Mouse (Mus musculus) small intestine, adult 2 months (tissue): Measurements from ENCODE around the gene Stim1. TPM values are rescaled to one million over a fixed set of nuclear protein-coding genes. Genes with fewer than 3 reads are reported as not detected.

Experiments used
- H3K27ac ChIP-seq: fragments of 200-500 bp; 2 replicates; pipeline ENCODE4 v1.5.1; 2012; ENCODE audit warnings: low read depth, low read length, control low read depth, inconsistent platforms; ENCODE audit not compliant: insufficient read depth
- H3K27me3 ChIP-seq: fragments of 200-500 bp; 2 replicates; pipeline ENCODE4 v1.6.1; 2012; ENCODE audit warnings: mild to moderate bottlenecking, moderate library complexity, low read length, inconsistent platforms; ENCODE audit not compliant: control insufficient read depth, insufficient read depth
- H3K36me3 ChIP-seq: fragments of 200-500 bp; 2 replicates; pipeline ENCODE4 v1.6.1; 2012; ENCODE audit warnings: mild to moderate bottlenecking, low read length, control low read depth, inconsistent platforms; ENCODE audit not compliant: control insufficient read depth, insufficient read depth
- H3K4me1 ChIP-seq: fragments of 200-500 bp; 2 replicates; pipeline ENCODE4 v1.6.1; 2012; ENCODE audit warnings: low read length, inconsistent platforms, mixed read lengths; ENCODE audit not compliant: control insufficient read depth, insufficient read depth, insufficient read length
- H3K4me3 ChIP-seq: fragments of 200-500 bp; 2 replicates; pipeline ENCODE4 v1.5.1; 2012; ENCODE audit warnings: low read depth, mild to moderate bottlenecking, control low read depth, inconsistent platforms, low read length, moderate library complexity
- CTCF ChIP-seq: fragments of 200-500 bp; IDR thresholded peaks from 2 replicates; pipeline ENCODE4 v1.5.1; 2012; ENCODE audit warnings: low read depth, mild to moderate bottlenecking, control low read depth, inconsistent platforms, low read length, moderate library complexity, mixed read lengths; ENCODE audit not compliant: insufficient replicate concordance, insufficient read length; ENCODE audit errors: extremely low read depth
- POLR2A ChIP-seq: fragments of 200-500 bp; IDR thresholded peaks from 2 replicates; pipeline ENCODE4 v1.6.1; 2012; ENCODE audit warnings: low read depth, mild to moderate bottlenecking, control low read depth, inconsistent platforms, low read length, moderate library complexity
- WGBS: fragments of 180-500 bp; shearing (Covaris S2); methylation state at CpG from one replicate; pipeline ENCODE4 v1.1.7; 2018; 5-methylcytosine and 5-hydroxymethylcytosine counted together
- polyA plus RNA-seq: library from polyadenylated mRNA; depleted of rRNA; stranded (reverse); fragments of >200 nt; gene quantifications from 2 replicates; pipeline ENCODE4 v1.2.3, GENCODE M21; 2012

The Stim1 gene
- polyA plus RNA-seq, 1 experiment = 20.7 TPM

DNA sequence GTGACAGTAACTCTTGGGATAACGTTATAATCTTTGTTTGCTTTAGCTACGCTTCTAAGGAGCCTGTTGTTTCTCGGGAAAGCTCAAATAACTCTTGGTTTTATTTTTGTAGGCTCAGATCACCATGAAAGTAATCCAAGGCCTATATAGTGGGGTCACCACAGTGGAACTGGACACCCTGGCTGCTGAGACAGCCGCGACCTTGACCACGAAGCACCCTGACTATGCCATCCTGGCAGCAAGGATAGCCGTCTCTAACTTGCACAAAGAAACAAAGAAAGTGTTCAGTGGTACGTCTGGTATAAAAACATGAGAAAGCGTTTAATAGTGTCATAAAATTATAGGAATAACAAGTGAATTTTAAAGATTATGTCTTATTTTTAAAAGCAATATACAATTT lies 178.8 kb downstream of the Stim1 start:
- Histone ChIP-seq H3K36me3 (peaks cover 28% of the 10 kb centered on the region), H3K4me1 (0 out of 2 replicates have a peak, but pooled peaks cover 2% of the 10 kb centered on the region), H3K4me3 (no peak overlapping the region), H3K27me3 (no peaks in the 10 kb centered on the region), H3K27ac (no peak overlapping the region)
- no peak for TF ChIP-seq POLR2A
- TF ChIP-seq CTCF = no peak
- WGBS = 91% methylated on average over 9 of the region's 9 CpGs

DNA sequence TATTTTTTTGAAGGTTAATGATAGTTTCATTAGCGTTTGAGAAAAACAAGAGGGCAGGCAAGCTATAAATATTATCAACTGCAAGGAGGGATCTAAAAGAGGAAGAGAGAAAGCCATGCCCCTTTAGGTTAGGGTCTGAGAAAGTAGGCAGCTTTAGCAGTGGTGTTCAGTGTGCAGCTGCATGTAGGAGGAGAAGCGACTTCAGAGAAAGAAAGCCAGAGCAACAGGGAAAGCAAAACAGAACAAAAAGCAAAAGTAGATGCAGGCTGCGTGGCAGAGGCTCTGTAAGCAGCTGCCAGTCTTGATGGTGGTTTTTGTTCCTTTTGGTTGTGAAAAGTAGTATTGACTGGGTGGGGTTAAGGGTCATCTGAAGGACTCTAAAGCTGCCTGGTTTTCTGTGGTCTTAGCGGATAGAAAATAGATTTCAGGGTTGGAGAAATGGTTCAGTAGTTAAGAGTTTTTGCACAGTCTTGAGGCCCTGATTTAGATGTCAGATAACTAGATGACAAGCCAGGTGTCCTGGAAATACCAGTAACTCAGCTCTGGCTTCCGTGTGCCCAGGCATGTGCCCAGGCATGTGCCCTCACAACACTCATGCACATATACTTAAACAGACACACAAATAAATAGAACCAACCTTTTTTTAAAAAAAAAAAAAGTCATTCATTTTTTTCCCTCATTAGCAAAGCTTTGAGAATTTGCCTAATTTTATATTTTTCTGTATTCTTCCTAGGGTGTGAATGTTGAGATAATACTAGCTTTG lies 191.2 kb downstream of the Stim1 start:
- TF ChIP-seq CTCF (no peak), POLR2A (no peak)
- Histone ChIP-seq H3K27me3 (no peaks in the 10 kb centered on the region), H3K4me1 (no peaks in the 10 kb centered on the region), H3K4me3 (no peak overlapping the region), H3K36me3 (peaks cover 59% of the 10 kb centered on the region), H3K27ac (no peak overlapping the region)
- 86% methylated on average over 5 of the region's 5 CpGs for WGBS

DNA sequence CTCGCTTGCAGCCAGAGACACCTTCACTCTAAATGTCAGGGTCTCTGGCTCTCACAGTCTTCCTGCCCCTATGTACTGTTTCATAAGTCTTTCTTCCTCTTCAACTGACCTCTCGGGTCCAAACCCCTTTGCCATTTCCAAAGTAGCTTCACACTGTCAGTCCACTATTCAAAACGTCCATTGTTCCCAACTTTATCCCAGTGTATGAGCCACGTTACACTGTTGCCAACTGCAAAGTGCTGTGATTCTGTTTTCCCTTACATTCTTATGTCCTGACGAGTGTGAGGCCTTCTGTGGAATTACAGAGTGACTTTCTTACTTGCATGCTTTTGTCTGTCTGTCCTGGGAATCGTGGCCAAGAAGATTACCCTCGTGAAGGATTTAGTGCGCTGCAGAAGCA lies 200.0 kb downstream of the Stim1 start:
- Histone ChIP-seq H3K36me3 (peaks cover 42% of the 10 kb centered on the region), H3K4me1 (no peaks in the 10 kb centered on the region), H3K27me3 (no peaks in the 10 kb centered on the region), H3K4me3 (no peak overlapping the region), H3K27ac (no peak overlapping the region)
- TF ChIP-seq POLR2A = no peak
- WGBS = 89% methylated on average over 8 of the region's 8 CpGs

DNA sequence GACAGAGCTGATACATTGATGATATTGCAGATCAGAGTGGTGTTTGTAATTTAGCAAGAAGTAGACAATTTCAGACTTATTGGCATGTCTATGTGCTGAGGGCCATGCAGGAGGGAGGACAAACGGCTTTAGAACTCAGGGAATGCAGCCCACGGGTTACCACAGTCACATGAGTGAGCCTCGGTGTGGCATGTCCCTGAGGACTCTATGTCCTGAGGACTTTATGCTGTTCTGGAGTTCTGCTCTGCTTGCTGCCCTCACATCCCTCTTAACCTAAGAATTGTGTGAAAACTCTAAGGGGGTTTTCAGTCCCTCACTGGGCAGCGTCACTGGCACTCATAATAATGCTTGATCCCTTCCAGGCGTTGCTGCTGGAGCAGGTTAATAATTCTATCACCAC lies 205.1 kb downstream of the Stim1 start:
- peaks cover 8% of the 10 kb centered on the region for H3K36me3 ChIP-seq
- H3K27me3 ChIP-seq = no peaks in the 10 kb centered on the region
- H3K27ac ChIP-seq = no peak overlapping the region
- WGBS = 40% methylated on average over 5 of the region's 5 CpGs
- no peaks in the 10 kb centered on the region for H3K4me1 ChIP-seq
- TF ChIP-seq POLR2A = no peak
- no peak for TF ChIP-seq CTCF
- no peak overlapping the region for H3K4me3 ChIP-seq

DNA sequence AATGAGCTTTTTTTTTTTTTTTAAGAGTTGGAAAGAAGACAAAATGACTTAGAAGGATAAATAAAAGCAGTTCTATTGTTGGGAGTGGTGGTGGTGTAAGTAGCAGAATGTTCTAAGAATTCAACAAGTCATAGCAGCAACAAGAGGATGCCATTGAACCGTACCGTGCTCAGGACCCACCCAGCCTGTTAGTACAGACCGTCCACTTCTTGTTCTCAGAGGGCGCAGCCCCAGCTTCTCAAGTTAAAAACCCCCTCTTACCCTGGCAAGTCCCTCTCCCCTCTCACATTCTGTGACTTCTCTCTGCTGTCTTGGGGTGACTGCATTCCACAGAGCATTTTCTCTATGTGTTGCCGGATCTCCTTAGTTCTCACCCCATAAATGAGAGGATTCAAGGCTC lies 209.0 kb downstream of the Stim1 start:
- Histone ChIP-seq H3K4me1 (peaks cover 6% of the 10 kb centered on the region; the same call in 1 of the 2 replicates), H3K36me3 (no peaks in the 10 kb centered on the region), H3K27ac (no peak overlapping the region), H3K4me3 (no peak overlapping the region), H3K27me3 (no peaks in the 10 kb centered on the region)
- TF ChIP-seq CTCF (no peak), POLR2A (no peak)
- 95% methylated on average over 5 of the region's 5 CpGs for WGBS

DNA sequence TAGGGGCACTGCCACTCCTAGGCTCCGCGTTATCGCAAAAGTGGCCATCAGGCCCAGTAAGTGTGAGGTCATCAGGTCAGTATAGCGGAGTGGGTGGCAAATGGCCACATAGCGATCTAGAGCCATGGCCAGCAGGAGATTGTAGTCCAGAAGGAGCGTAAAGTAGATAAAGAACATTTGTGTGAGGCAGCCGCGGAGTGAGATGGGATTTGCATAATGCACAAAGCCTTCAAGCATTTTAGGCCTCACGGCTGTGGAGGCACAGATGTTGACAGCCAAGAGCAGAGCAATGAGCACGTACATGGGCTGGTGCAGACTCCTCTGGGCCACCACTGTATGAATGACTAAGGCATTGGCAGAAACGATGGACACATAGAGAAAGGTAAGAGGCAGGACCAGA lies 209.8 kb downstream of the Stim1 start:
- Histone ChIP-seq H3K4me1 (peaks cover 6% of the 10 kb centered on the region; the same call in 1 of the 2 replicates), H3K36me3 (no peaks in the 10 kb centered on the region), H3K27ac (no peak overlapping the region), H3K4me3 (no peak overlapping the region), H3K27me3 (no peaks in the 10 kb centered on the region)
- whole genome bisulfite sequencing = 88% methylated on average over 11 of the region's 11 CpGs
- no peak for TF ChIP-seq CTCF
- TF ChIP-seq POLR2A = no peak

DNA sequence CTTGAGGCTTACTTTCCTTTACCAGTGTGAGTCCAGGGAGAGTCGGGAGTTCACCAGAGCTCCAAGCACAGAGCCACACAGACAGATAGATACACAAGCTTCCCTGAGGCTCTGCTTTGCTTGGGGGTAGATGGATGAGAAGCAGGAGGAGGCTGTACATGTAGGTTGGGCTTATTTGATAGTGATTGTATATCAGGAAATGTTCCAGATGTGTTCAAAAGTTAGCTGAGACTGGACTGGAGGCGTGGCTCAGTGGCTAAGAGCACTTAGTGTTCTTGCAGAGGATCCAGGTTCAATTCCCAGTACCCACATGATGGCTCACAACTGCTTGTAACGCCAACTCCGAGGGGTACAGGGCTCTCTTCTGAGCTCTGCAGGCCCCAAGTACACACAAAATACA lies 210.8 kb downstream of the Stim1 start:
- TF ChIP-seq POLR2A = no peak
- TF ChIP-seq CTCF = no peak
- peaks cover 6% of the 10 kb centered on the region; the same call in 1 of the 2 replicates for H3K4me1 ChIP-seq
- H3K36me3 ChIP-seq = no peaks in the 10 kb centered on the region
- H3K4me3 ChIP-seq = no peak overlapping the region
- 72% methylated on average over 4 of the region's 4 CpGs for WGBS
- no peaks in the 10 kb centered on the region for H3K27me3 ChIP-seq
- H3K27ac ChIP-seq = no peak overlapping the region

DNA sequence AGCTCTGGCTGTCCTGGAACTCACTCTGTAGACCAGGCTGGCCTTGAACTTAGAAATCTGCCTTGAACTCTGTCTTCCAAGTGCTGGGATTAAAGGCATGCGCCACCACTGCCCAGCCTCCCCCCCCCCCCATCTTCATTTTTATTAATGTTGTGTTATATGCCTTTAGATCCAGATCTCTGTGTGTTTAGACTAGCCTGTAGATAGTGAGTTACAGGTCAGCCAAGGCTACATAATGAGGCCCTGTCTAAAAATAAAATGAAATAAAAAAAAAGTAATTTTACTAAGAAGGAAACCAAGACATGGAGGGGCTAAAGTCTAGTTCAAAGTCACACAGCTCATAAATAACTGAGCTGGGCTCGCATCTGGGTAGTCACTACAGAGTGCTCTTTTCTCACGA lies 211.3 kb downstream of the Stim1 start:
- H3K27me3 ChIP-seq = no peaks in the 10 kb centered on the region
- no peak overlapping the region for H3K4me3 ChIP-seq
- peaks cover 6% of the 10 kb centered on the region; the same call in 1 of the 2 replicates for H3K4me1 ChIP-seq
- no peak overlapping the region for H3K27ac ChIP-seq
- no peaks in the 10 kb centered on the region for H3K36me3 ChIP-seq
- WGBS = 47% methylated on average over 3 of the region's 3 CpGs
- TF ChIP-seq POLR2A = no peak
- TF ChIP-seq CTCF = no peak
